ENCODE assay signal across 29 mouse cellular contexts in the genomic region with DNA sequence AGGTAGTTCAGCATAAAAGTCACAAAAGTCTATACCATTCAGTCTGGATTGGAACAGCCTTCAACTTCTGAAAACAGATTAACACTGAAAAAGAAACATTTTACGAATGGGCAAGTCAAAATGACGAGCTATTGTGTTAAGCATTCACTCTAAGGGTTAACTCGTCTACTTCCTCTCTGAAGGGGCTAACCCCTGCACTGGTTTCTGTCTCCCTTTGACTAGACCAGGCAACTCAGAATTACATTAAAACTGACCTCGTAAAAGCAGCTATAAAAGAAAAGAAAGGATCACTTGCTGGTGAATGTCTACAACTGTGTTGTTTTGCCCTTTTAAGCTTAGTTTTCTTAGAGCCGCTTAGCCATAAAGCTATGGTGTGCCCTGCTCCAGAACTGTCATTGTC.
A peak's percentile ranks its signal among the peaks of the same experiment; 100 is the strongest.
DNase-seq lines count a peak whose midpoint lies in the region; ATAC-seq and TF ChIP-seq lines count a peak whose summit lies in the region.
"Had no signal": no experiment of that assay in that cellular context is flagged by ENCODE, and none has a peak within 500 bp of the region (broad histone marks: within the 10 kb centered on the region; RNA-seq: fewer than 3 reads in every experiment).

No protein-coding gene starts in this region.

- no peak for TF ChIP-seq CTCF in kidney, postnatal 0 days (IDR thresholded peaks at IDR 0.05; ENCODE audit: low read depth)
- TF ChIP-seq CTCF in bone marrow macrophage, adult 2 months (IDR thresholded peaks at IDR 0.05; ENCODE audit: low read depth, low read length): no peak

- H3K4me1 ChIP-seq in kidney, postnatal 0 days (replicated peaks; ENCODE audit: insufficient read depth, low read length): no peaks in the 10 kb centered on the region
- H3K4me1 ChIP-seq in kidney, embryonic 16.5 days (ENCODE audit: insufficient read depth, low read length): no peaks in the 10 kb centered on the region
- H3K4me1 ChIP-seq in bone marrow macrophage, adult 2 months (ENCODE audit: control insufficient read depth, insufficient read depth, low read length): peaks cover 18% of the 10 kb centered on the region
- H3K4me1 ChIP-seq in midbrain, embryonic 11.5 days (ENCODE audit: control insufficient read depth, insufficient read depth, low read length): no peaks in the 10 kb centered on the region
- H3K4me1 ChIP-seq: embryonic facial prominence, embryonic 10.5 days; embryonic facial prominence, embryonic 13.5 days; heart, embryonic 12.5 days; heart, embryonic 15.5 days; hindbrain, embryonic 10.5 days; hindbrain, embryonic 13.5 days had no signal

- WGBS in kidney, postnatal 0 days: 47% methylated on average over 5 of the region's 5 CpGs
- whole genome bisulfite sequencing in kidney, embryonic 16.5 days: 47% methylated on average over 5 of the region's 5 CpGs
- 82% methylated on average over 5 of the region's 5 CpGs for WGBS in macrophage (ENCODE audit: missing documents)
- WGBS in midbrain, embryonic 11.5 days: 71% methylated on average over 5 of the region's 5 CpGs

- no peak overlapping the region for H3K27ac ChIP-seq in kidney, postnatal 0 days
- H3K27ac ChIP-seq in kidney, embryonic 16.5 days (ENCODE audit: low read length): no peak overlapping the region
- H3K27ac ChIP-seq in bone marrow macrophage, adult 2 months (ENCODE audit: insufficient read depth, low read depth, low read length): peak overlapping the region; percentile 88
- peak overlapping the region; percentile 83 for H3K27ac ChIP-seq in macrophage
- no peak overlapping the region for H3K27ac ChIP-seq in midbrain, embryonic 11.5 days (ENCODE audit: low read depth, low read length)
- H3K27ac ChIP-seq: embryonic facial prominence, embryonic 10.5 days; embryonic facial prominence, embryonic 13.5 days; heart, embryonic 15.5 days; hindbrain, embryonic 10.5 days; hindbrain, embryonic 13.5 days had no signal

- ATAC-seq in kidney, postnatal 0 days (replicated peaks; ENCODE audit: low FRiP score, low read depth): no peak
- no peak for ATAC-seq in kidney, embryonic 16.5 days (ENCODE audit: low FRiP score, low TSS enrichment)
- ATAC-seq in midbrain, embryonic 11.5 days (ENCODE audit: low FRiP score): no peak
- ATAC-seq in erythroblast, adult 5-6 weeks (replicated peaks; ENCODE audit: low FRiP score, poor library complexity, severe bottlenecking): no peak
- ATAC-seq: forebrain, embryonic 14.5 days; forebrain, postnatal 0 days; hindbrain, embryonic 16.5 days; inflammation-experienced regulatory T-cells, adult 6 months had no signal

- H3K79me2 ChIP-seq in macrophage (ENCODE audit: inconsistent target): no peaks in the 10 kb centered on the region

- TF ChIP-seq POLR2A in bone marrow macrophage, adult 2 months (IDR thresholded peaks at IDR 0.05; ENCODE audit: borderline replicate concordance, low read depth, low read length): no peak

- no peak overlapping the region for H3K9ac ChIP-seq in kidney, postnatal 0 days (ENCODE audit: low read depth, low read length)
- H3K9ac ChIP-seq in kidney, embryonic 16.5 days (replicated peaks; ENCODE audit: low read length): no peak overlapping the region
- H3K9ac ChIP-seq in midbrain, embryonic 11.5 days (ENCODE audit: low read length): no peak overlapping the region
- H3K9ac ChIP-seq: embryonic facial prominence, embryonic 13.5 days; forebrain, postnatal 0 days; heart, embryonic 12.5 days; heart, embryonic 15.5 days; hindbrain, embryonic 13.5 days had no signal

- no peak overlapping the region for H3K4me3 ChIP-seq in kidney, postnatal 0 days (replicated peaks; ENCODE audit: low read depth, low read length)
- no peak overlapping the region for H3K4me3 ChIP-seq in kidney, embryonic 16.5 days (ENCODE audit: low read length)
- H3K4me3 ChIP-seq in bone marrow macrophage, adult 2 months (ENCODE audit: insufficient read depth, low read length): no peak overlapping the region
- no peak overlapping the region for H3K4me3 ChIP-seq in macrophage (ENCODE audit: inconsistent target)
- H3K4me3 ChIP-seq in midbrain, embryonic 11.5 days (ENCODE audit: low read depth, low read length): no peak overlapping the region
- H3K4me3 ChIP-seq: embryonic facial prominence, embryonic 10.5 days; embryonic facial prominence, embryonic 13.5 days; heart, embryonic 12.5 days; heart, embryonic 15.5 days; hindbrain, embryonic 10.5 days; hindbrain, embryonic 13.5 days had no signal

- H3K36me3 ChIP-seq in kidney, postnatal 0 days (ENCODE audit: insufficient read depth, low read length): no peaks in the 10 kb centered on the region
- H3K36me3 ChIP-seq in kidney, embryonic 16.5 days (ENCODE audit: insufficient read depth, low read length): no peaks in the 10 kb centered on the region
- H3K36me3 ChIP-seq in macrophage (ENCODE audit: inconsistent target): no peaks in the 10 kb centered on the region
- H3K36me3 ChIP-seq in midbrain, embryonic 11.5 days (ENCODE audit: control insufficient read depth, insufficient read depth, low read length): no peaks in the 10 kb centered on the region
- H3K36me3 ChIP-seq: embryonic facial prominence, embryonic 10.5 days; embryonic facial prominence, embryonic 13.5 days; heart, embryonic 12.5 days; heart, embryonic 15.5 days; hindbrain, embryonic 10.5 days; hindbrain, embryonic 13.5 days had no signal

- H3K27me3 ChIP-seq in kidney, postnatal 0 days (ENCODE audit: insufficient read depth, low read length): no peaks in the 10 kb centered on the region
- H3K27me3 ChIP-seq in kidney, embryonic 16.5 days (ENCODE audit: insufficient read depth, low read length): no peaks in the 10 kb centered on the region
- no peaks in the 10 kb centered on the region for H3K27me3 ChIP-seq in midbrain, embryonic 11.5 days (ENCODE audit: control insufficient read depth, insufficient read depth, low read length)
- H3K27me3 ChIP-seq: embryonic facial prominence, embryonic 13.5 days; heart, embryonic 12.5 days; heart, embryonic 15.5 days; hindbrain, embryonic 13.5 days had no signal

- H3K4me2 ChIP-seq in kidney, postnatal 0 days (ENCODE audit: low read length): no peak overlapping the region
- H3K4me2 ChIP-seq in kidney, embryonic 16.5 days (replicated peaks; ENCODE audit: low read depth, low read length): no peak overlapping the region
- no peak overlapping the region for H3K4me2 ChIP-seq in midbrain, embryonic 11.5 days
- H3K4me2 ChIP-seq: embryonic facial prominence, embryonic 13.5 days; heart, embryonic 12.5 days; heart, embryonic 15.5 days; hindbrain, embryonic 13.5 days had no signal

- no peaks in the 10 kb centered on the region for H3K9me3 ChIP-seq in kidney, postnatal 0 days (replicated peaks; ENCODE audit: low read length)
- H3K9me3 ChIP-seq in kidney, embryonic 16.5 days (ENCODE audit: low read length): no peaks in the 10 kb centered on the region
- no peaks in the 10 kb centered on the region for H3K9me3 ChIP-seq in midbrain, embryonic 11.5 days (ENCODE audit: control insufficient read depth, low read length)
- H3K9me3 ChIP-seq: embryonic facial prominence, embryonic 10.5 days; embryonic facial prominence, embryonic 13.5 days; heart, embryonic 12.5 days; heart, embryonic 15.5 days; hindbrain, embryonic 10.5 days; hindbrain, embryonic 13.5 days had no signal

- intact Hi-C loops in left cerebral cortex, postnatal 25 days (cut with DNase I): no loop called here

- DNase-seq in kidney, postnatal 0 days (ENCODE audit: low spot score): peak; percentile 9
- DNase-seq in hindlimb bud, embryonic 11.5 days (ENCODE audit: extremely low spot score, low read depth, low spot score): peak; percentile 6
- DNase-seq in midbrain, embryonic 11.5 days (ENCODE audit: low spot score, missing footprints): no peak
- DNase-seq in left cerebral cortex, postnatal 25 days (ENCODE audit: low spot score in 2 of 2): no peak
- DNase-seq: adrenal gland, adult 2 months; adrenal gland, postnatal 14 days; B cell, adult 2 months; cerebellum, adult 8-10 months; cerebellum, postnatal 10 days; cerebellum, postnatal 36 days; embryo, embryonic 11 days; forebrain, postnatal 0 days; gastrocnemius, postnatal 25 days; heart, adult 18-20 months; heart, postnatal 10 days; heart, postnatal 36 days had no signal

Comparison
In these comparisons a context has a peak if more than half of its experiments do, and no peak if none do; other contexts are left out.
1. DNase-seq: peak in kidney, postnatal 0 days (single experiment) and hindlimb bud, embryonic 11.5 days (single experiment); none in midbrain, embryonic 11.5 days (single experiment) and left cerebral cortex, postnatal 25 days (0 of 2).
2. H3K27ac ChIP-seq: peak in bone marrow macrophage, adult 2 months (single experiment) and macrophage (single experiment); none in kidney, postnatal 0 days (single experiment), kidney, embryonic 16.5 days (single experiment) and midbrain, embryonic 11.5 days (single experiment).